Mouse (Mus musculus): ENCODE measurements around the gene 1110017D15Rik. TPM values are rescaled to one million over a fixed set of nuclear protein-coding genes. Genes with fewer than 3 reads are reported as not detected.

Gene 1110017D15Rik
- polyA plus RNA-seq, 1 experiment from 2014 or later = 9.1 TPM

DNA sequence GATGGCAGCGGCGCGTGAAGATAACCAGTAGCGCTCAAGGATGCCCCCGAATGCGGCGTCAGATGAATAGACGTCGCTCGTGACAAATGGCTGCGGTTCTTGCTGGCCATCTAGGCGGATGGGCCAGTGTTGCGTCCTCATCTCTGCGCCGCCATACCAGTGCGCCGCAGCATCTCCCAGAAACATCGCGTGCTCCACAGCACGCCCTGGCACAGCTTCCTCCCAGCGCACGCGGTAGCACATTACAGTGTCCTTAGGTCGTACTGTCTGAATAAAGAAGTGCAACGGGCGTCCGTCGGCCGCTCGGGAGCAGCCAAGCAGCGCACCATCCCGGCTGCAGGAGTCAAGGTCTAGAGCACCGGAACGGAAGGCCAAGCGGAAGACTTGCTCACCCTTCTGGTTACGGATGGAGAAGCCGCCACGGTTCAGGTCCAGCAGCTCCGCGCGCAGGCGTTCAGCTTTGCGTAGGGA, 18.2 kb downstream of the 1110017D15Rik start:
- H3K27me3 ChIP-seq = peaks cover 62% of the 10 kb centered on the region

DNA sequence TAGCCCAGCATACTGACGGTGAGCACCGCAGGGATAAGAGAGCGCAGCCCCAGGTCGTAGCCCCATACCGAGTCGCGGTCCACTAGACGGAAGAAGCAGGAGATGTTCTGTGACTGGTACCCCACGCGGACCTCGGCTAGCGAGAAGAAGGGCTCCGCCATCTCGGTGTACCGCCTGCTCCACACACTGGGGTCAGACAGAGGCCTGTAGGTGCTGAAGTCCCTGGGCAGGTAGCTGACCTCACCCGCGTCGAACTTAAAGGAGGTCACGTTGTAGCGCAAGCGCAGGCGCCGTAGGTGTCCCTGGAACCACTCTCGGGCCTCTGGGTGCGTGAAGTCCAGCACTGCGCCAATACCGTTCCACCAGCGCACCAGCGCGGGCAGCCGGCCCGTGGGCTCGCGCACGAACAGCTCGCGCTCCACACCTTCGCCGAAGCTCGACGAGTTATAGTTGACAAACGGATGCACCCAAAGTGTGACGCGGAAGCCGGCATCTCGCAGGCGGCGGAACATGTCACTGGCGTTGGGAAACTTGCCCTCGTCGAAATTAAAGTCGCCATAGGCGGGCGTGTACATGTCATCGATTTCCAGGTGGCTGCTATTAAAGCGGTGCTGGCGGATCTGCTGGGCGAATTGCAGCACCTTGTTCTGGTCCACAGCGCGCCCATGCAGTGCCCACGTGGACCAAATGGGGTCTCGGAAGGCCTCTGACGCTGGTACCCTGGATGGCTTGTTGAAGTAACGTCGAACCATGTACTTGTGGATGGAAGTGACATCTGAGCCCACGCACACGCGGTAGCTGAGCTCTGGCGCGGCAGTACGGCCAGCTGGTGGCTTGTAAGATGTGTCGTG, 18.9 kb downstream of the 1110017D15Rik start:
- Histone ChIP-seq H3K27me3 (peaks cover 62% of the 10 kb centered on the region), H3K4me1 (peaks cover 42% of the 10 kb centered on the region), H3K9me3 (replicated peaks) (no peaks in the 10 kb centered on the region), H3K36me3 (ENCODE audit: poor library complexity, severe bottlenecking) (no peaks in the 10 kb centered on the region), H3K4me3 (peak overlapping the region; percentile 33), H3K27ac (no peak overlapping the region), H3K9ac (peak overlapping the region; percentile 27), H3K4me2 (peak overlapping the region; percentile 61)
- ATAC-seq = no peak
- WGBS = 11% methylated on average over 72 of the region's 72 CpGs

More for the DNA sequence above, 18.2 kb downstream of the 1110017D15Rik start:
- ATAC-seq = no peak
- Histone ChIP-seq H3K9me3 (replicated peaks) (no peaks in the 10 kb centered on the region), H3K27ac (no peak overlapping the region), H3K9ac (peak overlapping the region; percentile 1), H3K36me3 (ENCODE audit: poor library complexity, severe bottlenecking) (no peaks in the 10 kb centered on the region), H3K4me3 (peak overlapping the region; percentile 33), H3K4me1 (peaks cover 42% of the 10 kb centered on the region), H3K4me2 (peak overlapping the region; percentile 61)
- WGBS = 6% methylated on average over 43 of the region's 43 CpGs

DNA sequence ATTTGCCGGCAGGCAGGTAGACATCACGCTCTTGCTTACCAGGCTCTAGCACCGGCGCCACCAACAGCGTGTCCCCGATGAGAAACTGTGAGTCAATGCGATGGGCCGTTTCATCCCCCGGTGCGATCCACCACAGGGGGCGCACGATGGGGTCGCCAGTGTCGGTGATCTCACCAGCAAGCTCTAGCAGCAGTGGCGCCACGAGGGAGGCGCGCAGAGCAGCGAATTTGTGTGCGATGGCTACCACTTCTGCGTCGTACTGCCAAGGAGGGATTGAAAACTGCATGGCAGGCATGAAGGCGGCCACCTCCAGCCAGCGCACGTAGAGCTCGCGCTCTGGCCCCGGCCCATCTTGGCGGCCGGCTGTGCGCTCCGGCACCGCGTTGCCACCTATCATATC, 19.6 kb downstream of the 1110017D15Rik start:
- Histone ChIP-seq H3K4me1 (peaks cover 40% of the 10 kb centered on the region), H3K36me3 (ENCODE audit: poor library complexity, severe bottlenecking) (no peaks in the 10 kb centered on the region), H3K9ac (no peak overlapping the region), H3K27ac (no peak overlapping the region), H3K9me3 (replicated peaks) (no peaks in the 10 kb centered on the region), H3K4me3 (peak overlapping the region; percentile 33), H3K4me2 (peak overlapping the region; percentile 61), H3K27me3 (peaks cover 62% of the 10 kb centered on the region)
- ATAC-seq = no peak
- 2% methylated on average over 34 of the region's 34 CpGs for WGBS

DNA sequence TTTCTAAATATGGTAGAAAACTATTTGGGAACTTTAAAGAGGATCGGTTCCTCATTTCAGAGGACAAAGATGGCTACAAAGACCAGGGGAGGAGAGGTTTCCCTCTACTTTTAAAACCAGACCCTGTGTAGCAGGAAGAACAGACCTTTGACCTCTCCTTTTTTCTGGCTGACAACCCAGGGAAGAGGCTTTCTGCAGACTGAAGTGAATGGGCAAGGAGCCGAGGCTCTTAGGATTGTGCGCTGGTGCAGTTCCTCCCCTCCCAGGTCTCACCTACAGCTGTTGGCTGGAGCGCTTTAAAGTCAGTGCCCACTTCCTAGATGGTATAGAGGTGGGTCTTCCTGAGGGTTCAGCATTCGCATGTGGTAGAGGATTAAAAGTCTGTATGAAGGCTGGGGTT, 20.1 kb downstream of the 1110017D15Rik start:
- H3K4me2 ChIP-seq = peak overlapping the region; percentile 61; the same call in 1 of the 2 replicates
- no peaks in the 10 kb centered on the region for H3K9me3 ChIP-seq (replicated peaks)
- peaks cover 34% of the 10 kb centered on the region for H3K4me1 ChIP-seq
- H3K4me3 ChIP-seq = no peak overlapping the region; the same call in 1 of the 2 replicates
- peaks cover 58% of the 10 kb centered on the region for H3K27me3 ChIP-seq
- WGBS = 39% methylated on average over 5 of the region's 5 CpGs
- H3K9ac ChIP-seq = no peak overlapping the region
- no peak overlapping the region for H3K27ac ChIP-seq
- ATAC-seq = 0 out of 2 replicates have a peak, but pooled peaks have one; percentile 17
- no peaks in the 10 kb centered on the region for H3K36me3 ChIP-seq (ENCODE audit: poor library complexity, severe bottlenecking)

DNA sequence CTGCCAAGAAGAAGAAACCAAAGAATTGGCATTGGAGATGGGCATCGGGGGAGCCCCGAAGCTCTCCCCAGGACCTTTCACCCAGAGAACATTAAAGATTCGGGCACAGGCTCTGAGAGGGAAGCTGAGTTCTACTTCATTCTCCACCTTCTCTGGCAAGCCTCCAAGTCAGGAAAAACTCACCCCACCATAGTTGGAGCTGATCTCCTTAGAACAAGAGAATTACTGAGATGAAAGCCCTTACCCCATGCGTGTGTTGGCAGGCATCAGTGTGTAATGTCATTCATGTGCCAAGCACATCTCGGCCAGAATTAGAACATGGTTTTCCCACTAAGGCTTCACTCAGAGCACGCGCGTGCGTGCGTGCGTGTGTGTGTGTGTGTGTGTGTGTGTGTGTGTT, 21.3 kb downstream of the 1110017D15Rik start:
- Histone ChIP-seq H3K4me3 (no peak overlapping the region), H3K27me3 (peaks cover 46% of the 10 kb centered on the region), H3K4me2 (no peak overlapping the region), H3K9me3 (replicated peaks) (no peaks in the 10 kb centered on the region), H3K9ac (no peak overlapping the region), H3K27ac (no peak overlapping the region), H3K4me1 (peaks cover 29% of the 10 kb centered on the region), H3K36me3 (ENCODE audit: poor library complexity, severe bottlenecking) (no peaks in the 10 kb centered on the region)
- peak; percentile 62 for ATAC-seq
- WGBS = 55% methylated on average over 11 of the region's 11 CpGs

DNA sequence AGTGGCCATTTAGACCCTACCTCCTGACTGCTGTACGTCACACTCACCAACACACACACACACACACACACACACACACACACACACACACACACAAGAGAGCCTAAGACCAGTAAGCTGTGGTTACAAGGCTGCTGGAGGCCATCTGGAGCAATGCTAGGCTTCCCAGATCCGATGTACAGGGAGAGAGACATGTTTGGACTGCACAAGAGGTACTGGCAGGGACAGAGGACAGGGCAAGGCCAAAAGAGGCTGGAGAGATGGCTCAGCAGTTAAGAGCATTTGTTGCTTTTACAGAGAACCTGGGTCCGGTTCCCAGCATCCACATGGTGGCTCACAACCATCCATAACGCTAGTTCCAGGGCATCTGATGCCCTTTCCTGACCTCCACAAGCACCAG, 22.1 kb downstream of the 1110017D15Rik start:
- Histone ChIP-seq H3K9me3 (replicated peaks) (no peaks in the 10 kb centered on the region), H3K4me2 (no peak overlapping the region), H3K4me3 (no peak overlapping the region), H3K36me3 (ENCODE audit: poor library complexity, severe bottlenecking) (no peaks in the 10 kb centered on the region), H3K27me3 (peaks cover 38% of the 10 kb centered on the region), H3K27ac (no peak overlapping the region), H3K9ac (no peak overlapping the region), H3K4me1 (peaks cover 29% of the 10 kb centered on the region)
- WGBS = 74% methylated on average over 4 of the region's 4 CpGs
- ATAC-seq = no peak

DNA sequence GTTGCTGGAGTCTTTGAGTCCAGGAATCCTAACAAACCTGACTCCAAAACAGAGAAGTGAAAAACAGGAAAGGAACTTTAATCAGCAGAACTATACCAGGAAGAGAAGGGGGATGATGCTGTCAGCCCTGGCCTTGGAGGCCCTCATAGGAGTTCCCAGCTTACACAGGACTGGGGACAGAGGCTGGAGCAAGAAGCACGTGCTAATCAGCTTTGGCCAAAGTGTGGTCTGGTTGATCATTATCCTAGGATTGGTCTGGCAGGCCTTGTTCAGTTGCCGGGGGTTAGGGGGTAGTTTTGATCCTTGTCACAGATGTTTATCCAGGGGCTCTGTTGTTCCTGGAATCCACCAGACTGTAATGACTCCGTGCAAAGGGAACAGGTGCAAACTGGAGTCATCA, 22.8 kb downstream of the 1110017D15Rik start:
- H3K9me3 ChIP-seq (replicated peaks) = no peaks in the 10 kb centered on the region
- peaks cover 31% of the 10 kb centered on the region for H3K27me3 ChIP-seq
- no peaks in the 10 kb centered on the region for H3K36me3 ChIP-seq (ENCODE audit: poor library complexity, severe bottlenecking)
- peaks cover 28% of the 10 kb centered on the region for H3K4me1 ChIP-seq
- H3K4me3 ChIP-seq = no peak overlapping the region
- H3K4me2 ChIP-seq = no peak overlapping the region
- H3K9ac ChIP-seq = no peak overlapping the region
- H3K27ac ChIP-seq = no peak overlapping the region
- no peak for ATAC-seq
- 58% methylated on average over 3 of the region's 3 CpGs for WGBS

DNA sequence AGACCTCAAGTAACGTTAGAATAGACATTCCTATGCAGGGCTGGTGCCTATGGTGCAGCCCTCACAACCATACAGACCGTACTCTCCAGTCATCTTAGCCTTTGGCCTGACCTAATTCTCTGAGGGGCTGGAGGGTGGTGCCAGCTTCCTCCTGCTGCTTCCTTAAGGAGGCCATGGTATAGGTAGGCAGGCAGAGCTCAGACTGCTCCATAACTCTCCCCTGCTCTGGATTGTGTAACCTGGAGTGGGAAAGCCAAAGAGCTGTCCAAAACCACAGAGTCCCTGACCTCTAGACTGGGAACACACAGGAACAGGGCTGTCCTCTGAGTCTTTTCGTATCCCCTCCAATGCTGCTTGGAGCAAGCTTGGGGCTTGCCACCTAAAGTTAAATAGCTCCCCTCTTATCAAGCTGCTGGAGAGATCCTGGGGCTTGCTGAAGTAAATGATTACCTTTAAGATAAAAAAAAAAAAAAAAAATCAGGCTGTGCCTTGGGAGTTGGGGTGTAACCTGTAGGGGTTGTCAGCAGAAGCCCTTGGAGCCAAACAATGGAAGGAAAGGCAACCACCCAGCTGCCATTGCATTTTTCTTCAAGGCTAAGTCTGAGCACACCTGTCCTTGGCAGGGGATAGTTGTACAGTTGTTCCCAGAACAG, 23.5 kb downstream of the 1110017D15Rik start:
- Histone ChIP-seq H3K9me3 (replicated peaks) (no peaks in the 10 kb centered on the region), H3K4me2 (no peak overlapping the region), H3K9ac (no peak overlapping the region), H3K36me3 (ENCODE audit: poor library complexity, severe bottlenecking) (no peaks in the 10 kb centered on the region), H3K4me1 (peaks cover 20% of the 10 kb centered on the region), H3K4me3 (no peak overlapping the region), H3K27ac (no peak overlapping the region), H3K27me3 (peaks cover 23% of the 10 kb centered on the region)
- WGBS = 70% methylated on average over 3 of the region's 3 CpGs
- no peak for ATAC-seq

DNA sequence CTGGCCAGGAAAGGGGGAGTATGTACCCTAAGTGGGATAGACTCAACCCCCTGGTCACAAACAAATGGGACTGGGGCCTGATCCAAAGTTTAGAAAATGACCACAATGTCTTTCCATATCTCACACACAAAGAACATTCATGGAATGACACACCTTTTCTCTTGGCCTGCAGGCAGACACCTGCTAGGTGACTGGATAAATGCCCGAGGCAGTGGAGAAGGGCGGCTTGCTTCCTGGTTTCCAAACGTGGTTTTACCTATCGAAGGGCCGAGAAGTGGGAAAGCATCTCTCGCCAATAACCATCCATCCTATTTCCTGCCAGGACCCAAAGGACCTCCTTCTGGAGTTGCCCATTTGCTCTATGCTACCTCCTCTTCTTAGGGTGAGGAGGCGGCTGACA, 24.2 kb downstream of the 1110017D15Rik start:
- 84% methylated on average over 7 of the region's 7 CpGs for WGBS
- peaks cover 17% of the 10 kb centered on the region for H3K27me3 ChIP-seq
- no peaks in the 10 kb centered on the region for H3K9me3 ChIP-seq (replicated peaks)
- peaks cover 14% of the 10 kb centered on the region for H3K4me1 ChIP-seq
- ATAC-seq = no peak
- no peak overlapping the region for H3K4me3 ChIP-seq
- no peaks in the 10 kb centered on the region for H3K36me3 ChIP-seq (ENCODE audit: poor library complexity, severe bottlenecking)
- no peak overlapping the region for H3K9ac ChIP-seq
- H3K4me2 ChIP-seq = no peak overlapping the region
- no peak overlapping the region for H3K27ac ChIP-seq

DNA sequence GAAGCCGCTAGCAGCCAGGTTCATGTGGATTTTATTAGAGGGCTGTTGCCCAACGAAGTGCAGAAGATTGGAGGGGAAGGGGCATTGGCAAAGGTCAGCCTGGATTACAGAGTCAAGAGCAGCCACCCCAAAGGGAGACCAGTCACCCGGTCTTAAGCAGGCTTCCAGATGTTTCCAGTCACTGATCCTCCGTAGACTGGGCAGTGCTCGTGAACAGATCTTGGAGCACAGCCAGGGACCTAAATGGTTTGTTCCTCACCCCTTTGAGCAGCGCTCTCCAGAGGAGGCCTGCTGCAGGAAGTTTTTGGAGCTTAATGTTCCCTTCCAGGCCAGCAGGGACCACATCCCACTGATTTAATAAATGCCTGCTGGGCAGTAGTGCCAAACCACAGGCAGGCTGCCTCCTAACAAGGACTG, 35.5 kb downstream of the 1110017D15Rik start:
- WGBS = 51% methylated on average over 6 of the region's 6 CpGs
- Histone ChIP-seq H3K9ac (no peak overlapping the region), H3K36me3 (ENCODE audit: poor library complexity, severe bottlenecking) (peaks cover 26% of the 10 kb centered on the region), H3K9me3 (replicated peaks) (0 out of 2 replicates have a peak, but pooled peaks cover 3% of the 10 kb centered on the region), H3K4me1 (peaks cover 9% of the 10 kb centered on the region), H3K27me3 (no peaks in the 10 kb centered on the region), H3K4me3 (no peak overlapping the region), H3K4me2 (no peak overlapping the region; the same call in 1 of the 2 replicates), H3K27ac (no peak overlapping the region)
- ATAC-seq = no peak

DNA sequence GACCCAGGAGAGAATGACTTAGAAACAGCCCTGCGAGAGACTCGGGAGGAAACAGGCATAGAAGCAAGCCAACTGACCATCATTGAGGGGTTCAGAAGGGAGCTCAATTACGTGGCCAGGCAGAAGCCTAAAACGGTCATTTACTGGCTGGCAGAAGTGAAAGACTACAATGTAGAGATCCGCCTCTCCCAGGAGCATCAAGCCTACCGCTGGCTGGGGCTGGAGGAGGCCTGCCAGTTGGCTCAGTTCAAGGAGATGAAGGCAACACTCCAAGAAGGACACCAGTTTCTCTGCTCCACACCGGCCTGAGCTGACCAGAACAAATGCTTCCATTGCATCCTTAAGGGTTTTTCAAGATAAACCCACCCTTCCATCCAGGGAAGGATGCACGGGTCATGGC, 36.9 kb downstream of the 1110017D15Rik start:
- Histone ChIP-seq H3K27me3 (no peaks in the 10 kb centered on the region), H3K4me1 (peaks cover 9% of the 10 kb centered on the region), H3K9me3 (replicated peaks) (no peaks in the 10 kb centered on the region), H3K27ac (no peak overlapping the region), H3K4me2 (no peak overlapping the region), H3K9ac (no peak overlapping the region), H3K36me3 (ENCODE audit: poor library complexity, severe bottlenecking) (peaks cover 26% of the 10 kb centered on the region), H3K4me3 (no peak overlapping the region)
- ATAC-seq = no peak
- WGBS = 90% methylated on average over 8 of the region's 8 CpGs

DNA sequence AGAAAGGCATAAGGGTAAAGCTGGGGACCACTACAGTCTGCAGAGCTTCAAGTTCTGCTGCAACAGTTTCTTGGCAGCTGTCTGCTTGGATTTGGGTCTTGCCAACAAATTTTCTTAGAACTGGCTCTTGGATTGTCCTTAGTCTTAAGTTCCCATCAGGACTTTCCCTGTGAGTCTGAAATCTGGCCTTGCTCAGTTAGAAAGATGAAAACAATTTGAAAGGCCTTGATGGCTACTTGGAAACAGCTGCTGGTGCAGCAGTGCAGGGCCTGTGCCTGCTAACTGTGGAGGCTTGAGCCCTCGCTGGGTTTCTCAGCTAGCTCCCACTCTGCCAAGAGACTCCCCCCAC, 37.7 kb downstream of the 1110017D15Rik start:
- H3K4me1 ChIP-seq = peaks cover 9% of the 10 kb centered on the region
- peaks cover 26% of the 10 kb centered on the region for H3K36me3 ChIP-seq (ENCODE audit: poor library complexity, severe bottlenecking)
- ATAC-seq = no peak
- no peaks in the 10 kb centered on the region for H3K9me3 ChIP-seq (replicated peaks)
- WGBS = 68% methylated on average over 1 of the region's 1 CpGs
- no peak overlapping the region for H3K4me3 ChIP-seq
- no peak overlapping the region for H3K27ac ChIP-seq
- no peak overlapping the region for H3K9ac ChIP-seq
- H3K27me3 ChIP-seq = no peaks in the 10 kb centered on the region
- no peak overlapping the region for H3K4me2 ChIP-seq

Measured in forebrain, embryonic 13.5 days (tissue).